Mouse (Mus musculus) midbrain, postnatal 0 days (tissue): Measurements from ENCODE around the gene Ola1. TPM values are rescaled to one million over a fixed set of nuclear protein-coding genes. Genes with fewer than 3 reads are reported as not detected.

Experiments used
- ATAC-seq: fragments of 200-750 bp; cut with Nextera tagmentation; 2 replicates; pipeline ENCODE4 v1.8.0; 2017; ENCODE audit warnings: moderate number of reproducible peaks, mild to moderate bottlenecking, moderate TSS enrichment, moderate library complexity; ENCODE audit not compliant: low FRiP score
- DNase-seq: peaks from one replicate; pipeline ENCODE4 v3.0.0-alpha.2; 2015; ENCODE audit warnings: low spot score
- H3K27ac ChIP-seq: fragments of 300-500 bp; sonication (generic); 2 replicates; pipeline ENCODE4 v1.5.1; 2014; ENCODE audit warnings: low read depth, mild to moderate bottlenecking, low read length, mixed read lengths
- H3K27me3 ChIP-seq: fragments of 300-500 bp; sonication (generic); 2 replicates; pipeline ENCODE4 v1.6.1; 2014; ENCODE audit warnings: low read length, control low read depth, mixed read lengths; ENCODE audit not compliant: insufficient read depth
- H3K36me3 ChIP-seq: fragments of 300-500 bp; sonication (generic); 2 replicates; pipeline ENCODE4 v1.6.1; 2014; ENCODE audit warnings: low read length, control low read depth, mixed read lengths; ENCODE audit not compliant: insufficient read depth
- H3K4me1 ChIP-seq: fragments of 300-500 bp; sonication (generic); 2 replicates; pipeline ENCODE4 v1.6.1; 2014; ENCODE audit warnings: mild to moderate bottlenecking, control low read depth, antibody characterized with exemption, low read length, mixed read lengths; ENCODE audit not compliant: insufficient read depth
- H3K4me2 ChIP-seq: fragments of 300-500 bp; sonication (generic); 2 replicates; pipeline ENCODE4 v1.6.1; 2014; ENCODE audit warnings: low read depth, mild to moderate bottlenecking, low read length, mixed read lengths; ENCODE audit not compliant: poor library complexity, severe bottlenecking
- H3K4me3 ChIP-seq: fragments of 300-500 bp; sonication (generic); 2 replicates; pipeline ENCODE4 v1.5.1; 2014; ENCODE audit warnings: low read depth, mild to moderate bottlenecking, low read length, moderate library complexity
- H3K9ac ChIP-seq: fragments of 300-500 bp; sonication (generic); replicated peaks from 2 replicates; pipeline ENCODE4 v1.6.1; 2014; ENCODE audit warnings: mild to moderate bottlenecking, low read length, moderate library complexity, mixed read lengths; ENCODE audit not compliant: poor library complexity, severe bottlenecking
- H3K9me3 ChIP-seq: fragments of 300-500 bp; sonication (generic); 2 replicates; pipeline ENCODE4 v1.6.1; 2016; ENCODE audit warnings: low read length, control low read depth
- CTCF ChIP-seq: IDR thresholded peaks from 2 replicates; pipeline ENCODE4 v1.5.1; 2016; ENCODE audit warnings: antibody characterized with exemption, mild to moderate bottlenecking
- WGBS: fragments of 180-500 bp; shearing (Covaris S2); extraction: QIAGEN DNeasy Blood & Tissue Kit; methylation state at CpG from one replicate; pipeline ENCODE4 v1.1.7; 2014; 5-methylcytosine and 5-hydroxymethylcytosine counted together
- polyA plus RNA-seq: library from polyadenylated mRNA; unstranded; fragments of >200 nt; fragmentation: Nextera tagmentation; extraction: Ambion mirVana; gene quantifications from 2 replicates; pipeline ENCODE4 v1.2.1, GENCODE M21; 2015
- total RNA-seq: library from RNA; depleted of rRNA; stranded (reverse); fragments of >200 nt; gene quantifications from 2 replicates; pipeline ENCODE4 v1.2.3, GENCODE M21; 2014

The Ola1 gene
- total and polyA plus RNA-seq, 2 experiments from 2014 or later = 50.2 to 91.7 TPM

- TF ChIP-seq CTCF = peak; percentile 71
Observed at GRCm38 (mm10) chr2:73167126-73167525, 51.6 kb downstream of the Ola1 start.

GRCm38 (mm10) chr2:73164666-73165065 is 54.1 kb downstream of the Ola1 start:
- no peaks in the 10 kb centered on the region for H3K9me3 ChIP-seq

More at GRCm38 (mm10) chr2:73167126-73167525, 51.6 kb downstream of the Ola1 start:
- Histone ChIP-seq H3K36me3 (no peaks in the 10 kb centered on the region), H3K4me2 (no peak overlapping the region), H3K27me3 (no peaks in the 10 kb centered on the region), H3K9ac (no peak overlapping the region), H3K4me1 (no peaks in the 10 kb centered on the region), H3K9me3 (no peaks in the 10 kb centered on the region), H3K4me3 (no peak overlapping the region), H3K27ac (no peak overlapping the region)
- ATAC-seq (no peak), DNase-seq (peak; percentile 47)

GRCm38 (mm10) chr2:73160772-73161171 is 58.0 kb downstream of the Ola1 start:
- Histone ChIP-seq H3K9ac (no peak overlapping the region), H3K27me3 (no peaks in the 10 kb centered on the region), H3K4me2 (no peak overlapping the region), H3K9me3 (no peaks in the 10 kb centered on the region), H3K27ac (no peak overlapping the region), H3K36me3 (no peaks in the 10 kb centered on the region), H3K4me3 (no peak overlapping the region), H3K4me1 (no peaks in the 10 kb centered on the region)
- no peak for TF ChIP-seq CTCF
- 90% methylated on average over 2 of the region's 2 CpGs for WGBS
- ATAC-seq (no peak), DNase-seq (no peak)

More at GRCm38 (mm10) chr2:73164666-73165065, 54.1 kb downstream of the Ola1 start:
- Histone ChIP-seq H3K27me3 (no peaks in the 10 kb centered on the region), H3K27ac (no peak overlapping the region), H3K36me3 (no peaks in the 10 kb centered on the region), H3K4me1 (no peaks in the 10 kb centered on the region), H3K4me3 (no peak overlapping the region), H3K9ac (no peak overlapping the region), H3K4me2 (no peak overlapping the region)
- ATAC-seq = no peak
- TF ChIP-seq CTCF = no peak
- DNase-seq = no peak
- 85% methylated on average over 1 of the region's 1 CpGs for WGBS

- TF ChIP-seq CTCF = no peak
- WGBS = 73% methylated on average over 3 of the region's 3 CpGs
- H3K9ac ChIP-seq = no peak overlapping the region
- DNase-seq (no peak), ATAC-seq (no peak)
- no peaks in the 10 kb centered on the region for H3K9me3 ChIP-seq
- no peak overlapping the region for H3K4me3 ChIP-seq
- H3K4me1 ChIP-seq = no peaks in the 10 kb centered on the region
- H3K4me2 ChIP-seq = no peak overlapping the region
- H3K27ac ChIP-seq = no peak overlapping the region
- peaks cover 4% of the 10 kb centered on the region; the same call in 1 of the 2 replicates for H3K36me3 ChIP-seq
- H3K27me3 ChIP-seq = no peaks in the 10 kb centered on the region
Observed at GRCm38 (mm10) chr2:73157202-73157601, 61.5 kb downstream of the Ola1 start.

GRCm38 (mm10) chr2:73150526-73150925 is 68.2 kb downstream of the Ola1 start:
- H3K4me2 ChIP-seq = no peak overlapping the region
- 60% methylated on average over 3 of the region's 3 CpGs for WGBS
- no peak for ATAC-seq
- no peaks in the 10 kb centered on the region for H3K4me1 ChIP-seq
- no peaks in the 10 kb centered on the region for H3K9me3 ChIP-seq
- peak; percentile 36 for DNase-seq
- no peaks in the 10 kb centered on the region for H3K27me3 ChIP-seq
- no peak overlapping the region for H3K4me3 ChIP-seq
- H3K9ac ChIP-seq = no peak overlapping the region
- no peak for TF ChIP-seq CTCF
- H3K27ac ChIP-seq = no peak overlapping the region
- peaks cover 3% of the 10 kb centered on the region; the same call in 1 of the 2 replicates for H3K36me3 ChIP-seq

- TF ChIP-seq CTCF = no peak
- no peak overlapping the region for H3K27ac ChIP-seq
- ATAC-seq = no peak
- 0 out of 2 replicates have a peak, but pooled peaks cover 3% of the 10 kb centered on the region for H3K4me1 ChIP-seq
- H3K27me3 ChIP-seq = no peaks in the 10 kb centered on the region
- no peak for DNase-seq
- H3K4me3 ChIP-seq = no peak overlapping the region
- no peaks in the 10 kb centered on the region for H3K9me3 ChIP-seq
- H3K4me2 ChIP-seq = no peak overlapping the region
- H3K9ac ChIP-seq = no peak overlapping the region
- 90% methylated on average over 2 of the region's 2 CpGs for WGBS
- no peaks in the 10 kb centered on the region for H3K36me3 ChIP-seq
Observed at GRCm38 (mm10) chr2:73146111-73146510, 72.6 kb downstream of the Ola1 start.
